Mouse (Mus musculus) embryonic stem cell, embryonic (primary cell): ENCODE measurements around the gene Sfrp5.

Source experiments
- CTCF ChIA-PET, 4 experiments: fragments of 300-600 bp in 2 of 4; fragments of 350-600 bp in 2 of 4; sonication (Branson Sonifier 250); formaldehyde crosslinking; loops; one replicate each; lab custom pipeline; 2022; ENCODE audit warnings: inconsistent platforms in 2 of 4; lab: Charles Lee
- POLR2A ChIA-PET, 4 experiments: fragments of 300-600 bp in 2 of 4; fragments of 350-600 bp in 2 of 4; sonication (Branson Sonifier 250); formaldehyde crosslinking; loops; one replicate each; lab custom pipeline; 2022; ENCODE audit warnings: antibody characterized with exemption in 4 of 4, inconsistent platforms in 1 of 4; lab: Charles Lee

Gene Sfrp5

DNA sequence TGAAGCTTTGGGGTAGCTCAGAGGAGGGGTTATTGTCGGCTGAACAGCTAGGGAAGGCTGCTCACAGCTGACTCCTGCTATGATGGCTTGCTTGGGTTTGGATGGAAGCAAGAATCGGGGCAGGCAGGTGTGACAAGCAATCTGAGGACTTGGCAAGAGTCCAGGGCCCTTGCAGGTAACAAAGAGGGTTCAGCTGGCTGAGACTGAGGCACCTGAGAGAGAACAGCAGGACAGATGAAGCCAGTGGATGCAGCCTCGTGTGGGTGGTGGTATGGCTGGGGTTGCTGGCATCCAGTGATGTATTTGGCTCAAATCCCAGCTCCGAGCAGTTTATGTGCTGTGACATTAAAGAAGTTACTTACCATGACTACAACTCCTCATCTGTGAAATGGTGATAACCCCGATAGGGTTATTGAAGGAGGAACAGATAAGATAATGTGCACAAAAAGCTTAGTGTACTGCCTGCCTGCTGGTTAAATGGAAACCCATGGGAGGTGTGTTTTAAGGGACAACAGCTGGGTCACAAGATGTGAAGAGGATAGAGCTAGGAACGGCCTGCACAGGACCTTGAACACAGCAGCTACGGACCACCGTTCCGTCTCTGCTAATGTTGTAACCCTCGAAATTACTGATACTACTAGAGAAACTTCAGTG is 32.6 kb downstream of the Sfrp5 start:
- CTCF ChIA-PET = interaction anchor here (0.6 to 8.4 kb wide), 19 partner anchors 13 to 618 kb away, joined by 3 to 79 read pairs (median 6); partner anchors contain the start of genes Ankrd2 (in 2 of the 4), Hoga1 (in 1 of the 4) and Marveld1 (in 1 of the 4)
- POLR2A ChIA-PET = interaction anchor here in 3 of 4 experiments (0.6 to 3.8 kb wide), 39 partner anchors 10 to 610 kb away, joined by 3 to 24 read pairs (median 5); partner anchors contain the start of genes Avpi1 (in 3 of the 3), Pi4k2a (in 2 of the 3), Exosc1 (in 1 of the 3) and Hoga1 (in 1 of the 3)

DNA sequence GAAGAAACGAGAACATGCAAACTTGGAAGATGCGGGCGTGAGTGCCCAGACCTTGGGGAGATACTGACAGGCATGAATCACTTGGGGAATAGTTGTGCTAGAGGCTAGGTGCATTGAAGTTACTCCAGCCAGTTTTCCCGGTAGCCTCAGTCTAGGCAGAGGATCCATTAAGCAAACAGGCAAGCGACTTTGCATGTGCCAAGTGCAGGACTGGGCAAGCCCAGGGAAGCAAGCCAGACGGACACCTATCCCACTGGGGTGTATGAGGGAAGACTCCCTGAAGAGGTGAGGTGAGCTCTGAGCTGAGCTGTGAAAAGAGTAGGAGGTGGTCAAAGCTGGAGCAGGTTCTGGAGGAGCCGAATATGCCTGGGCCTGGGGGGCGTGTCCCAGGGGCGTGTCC is 34.6 kb downstream of the Sfrp5 start:
- CTCF ChIA-PET = interaction anchor here in 2 of 4 experiments (1.1 to 8.4 kb wide), 3 partner anchors 15 to 132 kb away, joined by 4 to 79 read pairs (median 4); partner anchors contain the start of gene Marveld1 (in 1 of the 2)
- POLR2A ChIA-PET = interaction anchor here in 2 of 4 experiments (1.1 to 4.4 kb wide), 4 partner anchors 12 to 96 kb away, joined by 3 to 17 read pairs (median 4); partner anchors contain the start of genes Marveld1 (in 1 of the 2) and Pi4k2a (in 1 of the 2)

DNA sequence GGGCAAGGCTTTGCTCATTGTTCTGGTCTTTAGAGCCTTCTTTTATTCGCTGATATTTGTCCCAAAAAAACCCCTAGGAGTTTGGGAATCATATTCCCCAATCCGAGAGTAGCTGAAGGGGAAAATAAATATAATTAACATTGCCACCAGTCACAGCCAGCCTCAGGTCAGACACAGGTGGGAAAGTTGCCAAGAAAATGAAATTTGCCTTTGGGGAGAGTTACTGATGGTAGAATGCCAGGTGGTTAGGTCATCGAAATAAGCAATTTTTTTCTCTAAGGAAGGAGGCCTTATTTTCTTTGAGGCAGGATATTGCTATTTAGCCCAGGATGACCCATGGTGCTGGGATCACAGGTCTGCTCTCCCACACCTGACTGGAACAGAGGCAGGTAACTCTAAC is 35.3 kb downstream of the Sfrp5 start:
- ChIA-PET POLR2A (interaction anchor here (0.7 to 4.4 kb wide), 15 partner anchors 9 to 131 kb away, joined by 3 to 18 read pairs (median 5); partner anchors contain the start of genes Marveld1 (in 2 of the 4), Ankrd2 (in 1 of the 4) and Pi4k2a (in 1 of the 4)), CTCF (interaction anchor here (0.5 to 8.4 kb wide), 50 partner anchors 9 to 604 kb away, joined by 3 to 79 read pairs (median 4); partner anchors contain the start of genes Hoga1 (in 4 of the 4), Ankrd2 (in 3 of the 4), 4933411K16Rik (in 2 of the 4) and Avpi1 (in 2 of the 4))

DNA sequence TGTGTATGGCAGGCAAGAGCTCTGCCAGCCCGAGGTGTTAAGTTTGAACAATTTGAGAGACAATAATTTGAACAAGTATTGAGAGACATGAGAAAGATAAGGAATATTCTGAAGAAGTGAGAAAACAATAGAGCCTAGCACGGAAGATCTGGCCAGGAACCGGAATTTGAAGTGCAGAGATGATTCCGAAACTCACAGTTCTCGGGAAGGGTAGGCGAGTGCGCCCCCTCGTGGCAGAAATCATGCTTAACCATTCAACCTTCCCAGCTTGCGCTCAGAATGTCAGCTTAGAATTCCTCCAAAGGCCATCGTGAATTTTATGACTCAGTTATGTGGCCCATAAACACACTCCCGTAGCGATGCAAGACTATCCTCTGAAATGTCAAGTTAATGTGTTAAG is 35.9 kb downstream of the Sfrp5 start:
- ChIA-PET CTCF (interaction anchor here (0.5 to 8.4 kb wide), 66 partner anchors 8 to 1404 kb away, joined by 3 to 79 read pairs (median 4); partner anchors contain the start of genes Ankrd2 (in 4 of the 4), Hoga1 (in 4 of the 4), Pi4k2a (in 3 of the 4) and 4933411K16Rik (in 2 of the 4)), POLR2A (interaction anchor here (0.6 to 4.4 kb wide), 26 partner anchors 9 to 130 kb away, joined by 3 to 18 read pairs (median 4); partner anchors contain the start of genes Marveld1 (in 2 of the 4), Ankrd2 (in 1 of the 4), Avpi1 (in 1 of the 4) and Pi4k2a (in 1 of the 4))

DNA sequence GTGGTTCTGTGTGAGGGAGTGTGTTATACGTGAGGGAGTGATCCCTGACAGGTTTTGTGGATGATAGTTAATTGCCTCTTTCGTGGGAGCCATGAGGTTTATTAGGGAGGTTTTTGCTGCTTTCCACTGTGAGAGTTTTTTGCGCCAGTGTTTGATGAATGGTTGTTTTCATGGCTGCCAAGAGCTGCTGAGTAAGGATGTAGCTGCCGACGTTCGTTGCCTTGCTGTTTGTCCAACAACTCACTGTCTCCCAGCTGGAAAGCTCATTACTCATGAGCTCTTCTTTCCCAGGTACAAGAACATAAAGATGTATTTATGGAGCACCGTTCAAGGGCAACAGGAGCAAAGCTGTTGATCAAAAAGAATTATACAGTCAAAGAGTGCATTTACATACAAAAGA is 37.9 kb downstream of the Sfrp5 start:
- POLR2A ChIA-PET = interaction anchor here in 3 of 4 experiments (1.1 to 4.4 kb wide), 6 partner anchors 12 to 74 kb away, joined by 3 to 18 read pairs (median 12); partner anchors contain the start of genes Marveld1 (in 2 of the 3), Avpi1 (in 1 of the 3) and Pi4k2a (in 1 of the 3)

DNA sequence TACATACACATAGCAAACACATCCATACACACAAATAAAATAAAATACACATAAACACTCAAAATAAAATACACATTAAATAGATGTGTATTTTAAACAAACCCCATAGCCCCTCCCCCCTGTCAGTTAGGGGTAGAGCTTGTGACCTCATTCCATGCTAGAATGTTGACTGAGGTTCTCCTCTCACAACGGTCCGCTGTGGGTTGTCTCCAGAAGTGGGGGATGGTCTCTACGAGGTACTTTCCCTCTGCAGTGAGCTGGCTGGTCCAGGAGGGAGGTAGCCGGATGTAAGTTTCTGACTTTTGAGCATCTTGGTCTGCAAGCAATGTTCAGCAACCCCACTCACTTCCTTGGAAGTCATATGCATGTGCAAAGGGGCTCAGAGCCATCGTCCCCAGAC is 38.3 kb downstream of the Sfrp5 start, which contains the start of gene Zfyve27:
TSS of gene Zfyve27 (plus strand) at position 188 of the 400 bp plus-strand sequence.
- POLR2A ChIA-PET = interaction anchor here in 3 of 4 experiments (0.5 to 2.9 kb wide), 4 partner anchors 11 to 34 kb away, joined by 3 to 18 read pairs (median 8); partner anchors contain the start of genes Avpi1 (in 1 of the 3) and Marveld1 (in 1 of the 3)

More for the DNA sequence above, 37.9 kb downstream of the Sfrp5 start:
- CTCF ChIA-PET = interaction anchor here (0.6 to 8.4 kb wide), 8 partner anchors 12 to 129 kb away, joined by 3 to 79 read pairs (median 3); partner anchors contain the start of genes Ankrd2 (in 1 of the 4) and Marveld1 (in 1 of the 4)

DNA sequence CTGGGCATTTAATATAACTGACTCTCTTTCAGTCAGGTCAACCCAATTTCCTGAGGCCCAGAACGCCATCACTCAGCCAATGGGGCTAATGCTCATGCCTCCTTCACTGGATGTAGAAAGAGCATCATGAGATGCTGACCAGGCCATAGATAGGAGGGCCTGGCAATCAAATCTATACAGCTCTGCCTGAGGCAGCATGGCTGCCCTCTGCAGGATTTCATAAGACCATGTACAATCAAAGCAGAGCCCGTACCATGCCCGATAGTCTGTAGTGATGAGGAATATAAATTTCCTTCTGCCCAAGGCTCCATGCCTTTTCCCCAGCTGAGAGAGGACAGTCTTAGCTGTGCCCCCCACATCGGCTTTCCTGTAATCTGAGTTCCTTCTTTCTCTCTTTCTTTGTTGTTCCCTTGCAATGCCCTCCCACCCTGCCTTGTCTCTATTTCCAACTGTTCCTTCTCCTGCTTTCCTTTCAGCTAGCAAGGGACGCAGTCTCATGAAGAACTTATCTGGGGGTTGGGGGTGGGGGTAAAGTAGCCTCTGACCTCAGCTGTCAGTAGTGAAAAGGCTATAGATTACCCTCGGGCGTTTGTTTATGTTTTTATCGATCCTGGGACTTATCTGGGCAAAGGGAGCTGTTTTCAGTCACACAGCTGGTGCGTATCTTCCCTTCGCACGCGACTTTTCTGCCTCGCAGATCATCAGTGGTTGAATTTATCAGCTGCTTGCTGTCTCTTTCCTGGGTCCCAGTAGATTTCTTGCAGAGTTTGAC is 43.6 kb downstream of the Sfrp5 start:
- CTCF ChIA-PET = interaction anchor here in 3 of 4 experiments (0.6 to 1.5 kb wide), 10 partner anchors 8 to 219 kb away, joined by 3 to 5 read pairs (median 4); partner anchors contain the start of genes Ankrd2 (in 1 of the 3) and Avpi1 (in 1 of the 3)
- POLR2A ChIA-PET = interaction anchor here in 3 of 4 experiments (0.5 to 4.1 kb wide), 32 partner anchors 9 to 387 kb away, joined by 3 to 24 read pairs (median 4); partner anchors contain the start of genes Avpi1 (in 3 of the 3), Marveld1 (in 2 of the 3) and Pi4k2a (in 1 of the 3)

More for the DNA sequence above, 38.3 kb downstream of the Sfrp5 start, which contains the start of gene Zfyve27:
- CTCF ChIA-PET = interaction anchor here in 3 of 4 experiments (0.6 to 8.4 kb wide), 6 partner anchors 12 to 128 kb away, joined by 3 to 79 read pairs (median 9); partner anchors contain the start of genes Ankrd2 (in 1 of the 3) and Marveld1 (in 1 of the 3)

DNA sequence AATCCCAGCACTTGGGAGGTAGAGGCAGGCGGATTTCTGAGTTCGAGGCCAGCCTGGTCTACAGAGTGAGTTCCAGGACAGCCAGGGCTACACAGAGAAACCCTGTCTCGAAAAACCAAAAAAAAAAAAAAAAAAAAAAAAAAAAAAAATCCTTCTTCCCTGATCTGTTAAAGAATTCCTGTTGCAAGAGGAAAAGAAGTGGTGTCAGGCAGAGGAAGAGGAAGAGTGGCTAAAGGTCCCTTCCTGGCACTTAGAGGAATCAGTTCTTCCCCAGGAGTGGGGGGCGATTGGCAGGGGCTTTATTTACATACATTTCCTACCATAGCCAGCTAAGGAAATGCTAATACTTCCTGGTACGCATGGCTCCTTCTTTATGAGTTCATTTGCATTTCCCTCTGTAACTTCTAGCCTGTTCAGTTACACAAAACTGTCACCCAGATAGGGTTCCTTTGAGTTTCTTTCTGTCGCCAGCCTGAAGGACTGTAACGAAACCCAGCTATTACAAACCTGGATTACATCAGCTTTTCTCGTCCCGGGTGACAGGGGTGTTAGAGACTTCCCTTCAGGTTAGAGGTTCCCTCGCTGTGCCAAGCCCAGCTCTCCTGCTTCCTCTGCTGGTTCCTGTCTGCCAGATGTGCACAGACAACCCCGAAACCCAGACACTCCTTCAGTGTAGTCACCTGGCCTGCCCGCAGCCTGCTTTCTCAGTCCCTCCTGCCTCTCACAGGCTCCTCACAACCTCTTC is 44.4 kb downstream of the Sfrp5 start:
- POLR2A ChIA-PET = interaction anchor here (0.5 to 4.1 kb wide), 30 partner anchors 8 to 386 kb away, joined by 3 to 24 read pairs (median 4); partner anchors contain the start of genes Avpi1 (in 3 of the 4), Marveld1 (in 2 of the 4) and Pi4k2a (in 1 of the 4)
- CTCF ChIA-PET = interaction anchor here in 2 of 4 experiments (0.6 to 1.5 kb wide), 7 partner anchors 9 to 512 kb away, joined by 3 to 5 read pairs (median 4); partner anchors contain the start of gene Ankrd2 (in 1 of the 2)

DNA sequence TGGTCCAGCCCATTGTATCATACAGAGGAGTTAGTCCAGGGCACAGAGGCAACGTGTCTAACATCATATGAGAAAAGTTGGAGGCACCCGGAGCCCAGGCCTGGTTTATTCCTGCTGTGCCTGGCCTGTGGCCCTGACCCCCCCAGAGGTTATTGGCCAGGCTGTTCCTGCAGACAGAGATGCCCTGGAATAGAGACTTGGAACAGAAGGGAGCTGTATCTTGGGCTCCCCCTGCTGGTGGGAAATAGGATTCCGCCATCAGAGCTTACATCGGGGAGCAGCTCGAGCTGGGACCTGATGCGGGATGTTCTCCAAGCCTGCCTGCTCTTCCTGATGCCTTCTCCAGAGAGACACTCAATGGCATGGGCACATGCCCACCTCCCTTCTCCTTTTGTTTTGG is 50.1 kb downstream of the Sfrp5 start:
- ChIA-PET POLR2A (interaction anchor here (0.7 to 19.8 kb wide), 41 partner anchors 10 to 252 kb away, joined by 3 to 403 read pairs (median 4); partner anchors contain the start of genes Avpi1 (in 3 of the 4), Pi4k2a (in 3 of the 4), Ankrd2 (in 2 of the 4) and 4933411K16Rik (in 1 of the 4)), CTCF (interaction anchor here (0.5 to 7.8 kb wide), 88 partner anchors 9 to 647 kb away, joined by 3 to 79 read pairs (median 4); partner anchors contain the start of genes Ankrd2 (in 3 of the 4), Hoga1 (in 3 of the 4), Avpi1 (in 2 of the 4) and Pi4k2a (in 2 of the 4))

DNA sequence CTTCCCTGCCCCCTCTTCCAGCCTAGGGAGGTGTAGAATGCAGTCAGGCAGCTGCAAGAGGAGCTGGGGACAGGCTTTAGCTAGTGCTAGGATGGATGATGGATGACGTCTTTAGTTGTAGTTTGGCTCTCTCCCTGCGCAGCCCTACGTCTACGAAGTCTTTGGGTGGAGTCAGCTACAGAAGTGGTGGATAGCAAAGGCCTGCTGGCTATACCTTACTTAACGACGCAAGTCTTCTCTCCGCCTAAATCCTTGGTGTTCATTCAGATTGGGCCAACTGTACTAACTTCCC is 53.5 kb downstream of the Sfrp5 start:
- CTCF ChIA-PET = interaction anchor here (0.6 to 7.8 kb wide), 8 partner anchors 17 to 291 kb away, joined by 3 to 79 read pairs (median 4); partner anchors contain the start of genes Ankrd2 (in 1 of the 4), Avpi1 (in 1 of the 4) and Zfyve27 (in 1 of the 4)
- POLR2A ChIA-PET = interaction anchor here (0.7 to 19.8 kb wide), 28 partner anchors 8 to 237 kb away, joined by 3 to 403 read pairs (median 6); partner anchors contain the start of genes Avpi1 (in 3 of the 4), Pi4k2a (in 2 of the 4) and Pgam1 (in 1 of the 4)
